Mouse (Mus musculus) lung, adult 18-20 months (tissue): ENCODE measurements at regions not wholly inside any gene's neighbourhood (a gene's known extent, or its start where the extent isn't known, plus 50 kb on each side); places are given as distances from the start of the nearest gene placed in this dataset.

Experiments used
- DNase-seq, 2 experiments: peaks; one replicate each; pipeline ENCODE4 v3.0.0; 2022; ENCODE audit warnings: mixed read lengths in 2 of 2

- DNase-seq, result peak; percentile 49 to 74
Measured at GRCm38 (mm10) chr8:93591608-93592301, 56.1 kb upstream of the Ces5a start.

GRCm38 (mm10) chr8:93592302-93592651, 56.6 kb upstream of the Ces5a start:
- DNase-seq, result no peak

GRCm38 (mm10) chr8:93598613-93599121, 63.0 kb upstream of the Ces5a start:
- DNase-seq, result peak in 1 of 2 experiments; percentile 35

- no peak for DNase-seq
Measured at GRCm38 (mm10) chr8:93599306-93599705, 63.7 kb upstream of the Ces5a start.

GRCm38 (mm10) chr8:93599776-93600175, 64.1 kb upstream of the Ces5a start:
- DNase-seq, result peak; percentile 14 to 15

- peak; percentile 15 to 33 for DNase-seq
Measured at GRCm38 (mm10) chr8:93626807-93627526, 91.3 kb upstream of the Ces5a start.

- DNase-seq, result no peak
Measured at GRCm38 (mm10) chr8:93627626-93628025, 92.0 kb upstream of the Ces5a start.

GRCm38 (mm10) chr8:93632896-93633295, 97.3 kb upstream of the Ces5a start:
- no peak for DNase-seq

- no peak for DNase-seq
Measured at GRCm38 (mm10) chr8:93642770-93643169, 107.1 kb upstream of the Ces5a start.

- DNase-seq, result no peak
Measured at GRCm38 (mm10) chr8:93643471-93644215, 108.0 kb upstream of the Ces5a start.

- no peak for DNase-seq
Measured at GRCm38 (mm10) chr8:93653421-93653820, 117.8 kb upstream of the Ces5a start.

- DNase-seq, result no peak
Measured at GRCm38 (mm10) chr8:93653913-93654705, 118.5 kb upstream of the Ces5a start.

GRCm38 (mm10) chr8:93655752-93656151, 120.1 kb upstream of the Ces5a start:
- DNase-seq, result no peak

- DNase-seq, result peak; percentile 59 to 74
Measured at GRCm38 (mm10) chr8:93661739-93662138, 126.1 kb upstream of the Ces5a start.

- no peak for DNase-seq
Measured at GRCm38 (mm10) chr8:93662219-93662618, 126.6 kb upstream of the Ces5a start.

GRCm38 (mm10) chr8:93663851-93664250, 128.2 kb upstream of the Ces5a start:
- no peak for DNase-seq

GRCm38 (mm10) chr8:93668306-93668705, 132.7 kb upstream of the Ces5a start:
- peak; percentile 21 to 50 for DNase-seq

GRCm38 (mm10) chr8:93674721-93675120, 135.0 kb upstream of the Gnao1 start:
- DNase-seq, result peak in 1 of 2 experiments; percentile 6

- DNase-seq, result no peak
Measured at GRCm38 (mm10) chr8:93683773-93684391, 125.9 kb upstream of the Gnao1 start.

- no peak for DNase-seq
Measured at GRCm38 (mm10) chr8:93684392-93684791, 125.4 kb upstream of the Gnao1 start.

GRCm38 (mm10) chr8:93688845-93689244, 120.9 kb upstream of the Gnao1 start:
- peak in 1 of 2 experiments; percentile 26 for DNase-seq

- DNase-seq, result no peak
Measured at GRCm38 (mm10) chr8:93689832-93690471, 119.8 kb upstream of the Gnao1 start.
